Mouse (Mus musculus): Measurements from ENCODE around the gene Csnk1e. TPM values are rescaled to one million over a fixed set of nuclear protein-coding genes. Genes with fewer than 3 reads are reported as not detected.

Csnk1e gene
- polyA plus RNA-seq, 1 experiment = 25.9 TPM

DNA sequence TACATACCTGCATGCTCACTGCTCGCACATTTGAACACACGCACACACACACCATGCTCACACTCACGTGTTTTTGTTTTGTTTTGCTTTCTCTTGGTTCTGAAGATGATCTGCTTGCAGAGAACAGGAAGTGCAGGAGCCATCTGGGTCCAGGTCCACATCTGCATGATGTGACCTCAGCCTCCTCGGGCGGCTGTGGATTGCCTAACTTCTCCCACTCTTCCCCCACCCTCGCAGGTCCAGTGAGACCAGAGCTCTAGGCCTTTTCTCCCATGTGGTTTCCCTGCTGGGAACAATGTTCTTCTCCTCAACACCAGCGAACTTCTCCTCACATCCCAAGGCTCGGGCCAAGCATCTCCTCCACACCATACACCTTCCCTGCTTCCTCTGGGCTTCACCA is 41.6 kb downstream of the Csnk1e start:
- Histone ChIP-seq H3K4me1 (ENCODE audit: control insufficient read depth, insufficient read depth, insufficient read length, low read length) (peaks cover 12% of the 10 kb centered on the region; the same call in 1 of the 2 replicates), H3K27me3 (ENCODE audit: control insufficient read depth, insufficient read depth, low read length) (no peaks in the 10 kb centered on the region), H3K36me3 (ENCODE audit: control insufficient read depth, insufficient read depth, low read length) (peaks cover 3% of the 10 kb centered on the region; the same call in 1 of the 2 replicates), H3K4me3 (ENCODE audit: low read depth, low read length) (peak overlapping the region; percentile 45), H3K27ac (ENCODE audit: insufficient read depth, low read depth, low read length) (peak overlapping the region; percentile 61)
- 72% methylated on average over 8 of the region's 8 CpGs for WGBS
- TF ChIP-seq POLR2A (IDR thresholded peaks at IDR 0.05; ENCODE audit: low read depth, low read length) (no peak), CTCF (IDR thresholded peaks at IDR 0.05; ENCODE audit: extremely low read depth, insufficient read length, insufficient replicate concordance, low read depth, low read length) (no peak)

DNA sequence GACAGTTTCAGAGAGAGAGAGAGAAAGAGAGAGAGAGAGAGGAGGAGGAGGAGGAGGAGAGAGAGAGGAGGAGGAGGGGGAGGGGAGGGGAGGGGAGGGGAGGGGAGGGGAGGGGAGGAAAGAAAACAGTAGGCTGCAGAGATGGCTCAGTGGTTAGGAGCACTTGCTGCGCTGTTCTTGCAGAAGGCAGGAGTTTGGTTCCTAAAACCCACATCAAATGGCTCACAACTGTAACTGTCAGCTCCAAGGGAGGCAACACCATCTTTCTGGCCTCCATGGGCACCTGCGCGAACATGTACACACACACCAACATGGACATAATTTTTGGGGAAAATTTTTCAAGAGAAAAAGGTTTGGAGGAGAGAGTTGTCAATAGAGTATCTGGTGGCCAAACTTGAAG is 42.2 kb downstream of the Csnk1e start:
- Histone ChIP-seq H3K27me3 (ENCODE audit: control insufficient read depth, insufficient read depth, low read length) (no peaks in the 10 kb centered on the region), H3K4me1 (ENCODE audit: control insufficient read depth, insufficient read depth, insufficient read length, low read length) (peaks cover 12% of the 10 kb centered on the region; the same call in 1 of the 2 replicates), H3K4me3 (ENCODE audit: low read depth, low read length) (peak overlapping the region; percentile 45), H3K27ac (ENCODE audit: insufficient read depth, low read depth, low read length) (peak overlapping the region; percentile 45; the same call in 1 of the 2 replicates), H3K36me3 (ENCODE audit: control insufficient read depth, insufficient read depth, low read length) (0 out of 2 replicates have a peak, but pooled peaks cover 1% of the 10 kb centered on the region)
- TF ChIP-seq POLR2A (IDR thresholded peaks at IDR 0.05; ENCODE audit: low read depth, low read length) (no peak), CTCF (IDR thresholded peaks at IDR 0.05; ENCODE audit: extremely low read depth, insufficient read length, insufficient replicate concordance, low read depth, low read length) (no peak)
- WGBS = 93% methylated on average over 3 of the region's 3 CpGs

DNA sequence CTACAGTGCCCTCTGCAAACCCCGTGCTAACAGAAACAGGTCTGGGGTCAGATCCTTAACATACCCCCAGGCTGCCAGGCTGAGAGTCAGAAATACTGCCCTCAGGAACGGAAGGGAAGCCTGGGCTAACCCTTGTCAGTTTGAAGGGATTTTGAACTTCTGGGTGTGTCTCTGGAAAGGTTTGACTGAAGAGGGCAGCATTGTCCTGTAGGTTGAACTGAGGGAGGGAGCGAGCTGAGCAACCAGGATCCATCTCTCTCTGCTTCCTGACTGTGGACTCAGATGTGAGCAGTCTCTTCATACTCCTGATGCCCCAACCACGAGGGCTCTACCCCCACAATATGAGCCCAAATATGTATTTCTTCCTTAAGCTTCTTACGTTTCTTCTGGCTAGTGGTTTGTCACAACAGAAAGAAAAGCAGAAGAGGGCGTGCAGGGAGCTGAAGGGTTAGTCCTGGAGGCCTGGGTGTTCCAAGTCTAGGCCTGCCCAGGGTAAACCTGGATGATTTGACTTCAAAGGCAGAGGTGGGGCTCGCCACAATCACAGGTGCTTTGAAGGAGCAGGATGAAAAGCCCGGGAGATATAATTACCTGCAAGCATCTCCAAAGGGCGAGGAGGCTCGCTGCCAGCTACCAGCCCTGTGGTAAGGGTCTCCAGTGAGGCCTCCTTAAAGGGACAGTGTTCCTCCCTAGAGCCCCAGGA is 43.9 kb downstream of the Csnk1e start:
- Histone ChIP-seq H3K27ac (ENCODE audit: insufficient read depth, low read depth, low read length) (no peak overlapping the region), H3K36me3 (ENCODE audit: control insufficient read depth, insufficient read depth, low read length) (no peaks in the 10 kb centered on the region), H3K27me3 (ENCODE audit: control insufficient read depth, insufficient read depth, low read length) (no peaks in the 10 kb centered on the region), H3K4me3 (ENCODE audit: low read depth, low read length) (no peak overlapping the region), H3K4me1 (ENCODE audit: control insufficient read depth, insufficient read depth, insufficient read length, low read length) (peaks cover 9% of the 10 kb centered on the region; the same call in 1 of the 2 replicates)
- WGBS = 59% methylated on average over 10 of the region's 10 CpGs
- TF ChIP-seq CTCF (IDR thresholded peaks at IDR 0.05; ENCODE audit: extremely low read depth, insufficient read length, insufficient replicate concordance, low read depth, low read length) (peak; percentile 43; the same call in 1 of the 2 replicates), POLR2A (IDR thresholded peaks at IDR 0.05; ENCODE audit: low read depth, low read length) (no peak)

DNA sequence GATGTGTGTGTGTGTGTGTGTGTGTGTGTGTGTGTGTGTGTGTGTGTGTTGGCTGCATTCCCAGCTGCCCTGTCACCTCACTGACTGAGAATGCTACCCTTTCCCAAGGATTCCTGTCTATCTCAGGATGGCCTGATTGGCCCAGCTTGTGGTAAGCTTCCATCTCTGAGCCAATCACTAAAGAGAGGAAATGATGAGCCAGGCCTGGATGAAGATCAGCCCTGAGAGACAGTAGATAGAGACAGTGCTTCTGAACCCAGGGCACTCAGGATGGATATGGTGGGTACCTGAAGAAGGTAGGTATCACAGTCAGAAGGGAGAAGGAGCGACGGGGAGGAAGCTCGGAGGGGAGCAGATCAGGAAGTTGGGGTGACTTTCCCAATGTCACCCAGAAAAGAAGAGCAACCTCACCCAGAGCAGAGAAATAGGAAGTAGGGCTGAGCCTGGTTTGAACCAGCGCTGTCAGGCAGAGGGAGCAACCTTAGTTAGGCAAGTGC is 46.2 kb downstream of the Csnk1e start:
- no peak overlapping the region for H3K4me3 ChIP-seq (ENCODE audit: low read depth, low read length)
- H3K36me3 ChIP-seq (ENCODE audit: control insufficient read depth, insufficient read depth, low read length) = no peaks in the 10 kb centered on the region
- 85% methylated on average over 4 of the region's 4 CpGs for WGBS
- TF ChIP-seq CTCF (IDR thresholded peaks at IDR 0.05; ENCODE audit: extremely low read depth, insufficient read length, insufficient replicate concordance, low read depth, low read length) (no peak), POLR2A (IDR thresholded peaks at IDR 0.05; ENCODE audit: low read depth, low read length) (no peak)
- peak overlapping the region; percentile 28; the same call in 1 of the 2 replicates for H3K27ac ChIP-seq (ENCODE audit: insufficient read depth, low read depth, low read length)
- no peaks in the 10 kb centered on the region for H3K27me3 ChIP-seq (ENCODE audit: control insufficient read depth, insufficient read depth, low read length)
- H3K4me1 ChIP-seq (ENCODE audit: control insufficient read depth, insufficient read depth, insufficient read length, low read length) = 0 out of 2 replicates have a peak, but pooled peaks cover 3% of the 10 kb centered on the region

DNA sequence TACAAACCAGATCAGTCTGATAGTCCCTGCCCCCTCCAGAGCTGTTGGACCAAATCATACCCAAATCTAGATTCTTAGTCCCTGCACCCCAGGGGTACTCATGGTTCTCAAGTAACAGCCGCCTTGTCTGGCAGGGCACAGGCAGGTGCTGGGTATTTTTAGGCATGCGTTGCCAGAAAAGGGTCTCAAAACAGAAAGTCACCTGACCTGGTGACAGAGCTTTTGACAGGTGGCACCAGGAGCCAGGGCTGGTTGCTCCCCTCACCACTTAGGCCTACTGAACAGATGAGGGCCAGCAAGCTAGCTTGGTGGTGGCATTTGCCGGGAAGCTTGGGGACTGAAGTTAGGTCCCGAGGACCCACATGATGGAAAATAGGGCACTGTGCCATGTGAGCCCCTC is 48.8 kb downstream of the Csnk1e start:
- no peaks in the 10 kb centered on the region for H3K36me3 ChIP-seq (ENCODE audit: control insufficient read depth, insufficient read depth, low read length)
- WGBS = 89% methylated on average over 4 of the region's 4 CpGs
- H3K4me3 ChIP-seq (ENCODE audit: low read depth, low read length) = no peak overlapping the region
- peak overlapping the region; percentile 24; the same call in 1 of the 2 replicates for H3K27ac ChIP-seq (ENCODE audit: insufficient read depth, low read depth, low read length)
- TF ChIP-seq POLR2A (IDR thresholded peaks at IDR 0.05; ENCODE audit: low read depth, low read length) (no peak), CTCF (IDR thresholded peaks at IDR 0.05; ENCODE audit: extremely low read depth, insufficient read length, insufficient replicate concordance, low read depth, low read length) (no peak)
- peaks cover 6% of the 10 kb centered on the region for H3K4me1 ChIP-seq (ENCODE audit: control insufficient read depth, insufficient read depth, insufficient read length, low read length)
- no peaks in the 10 kb centered on the region for H3K27me3 ChIP-seq (ENCODE audit: control insufficient read depth, insufficient read depth, low read length)

DNA sequence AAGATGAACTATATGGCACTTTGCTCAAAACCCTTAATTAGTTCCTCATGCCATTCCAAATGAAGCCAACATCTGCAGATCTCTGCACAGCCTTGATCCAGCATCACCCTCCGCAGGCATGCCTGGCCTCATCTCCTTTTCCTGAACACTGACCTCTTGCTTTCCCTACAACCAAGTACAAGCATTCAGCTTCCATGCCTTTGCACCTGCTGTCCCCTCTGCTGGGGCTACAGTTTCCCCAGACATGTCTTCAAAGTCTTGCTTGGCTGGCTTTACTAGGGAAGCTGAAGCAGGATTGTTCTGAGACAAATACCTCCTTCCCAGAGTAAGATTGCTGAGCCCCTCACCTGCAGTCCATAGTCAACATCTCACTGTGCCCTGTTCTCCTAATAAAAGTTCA is 51.1 kb downstream of the Csnk1e start:
- Histone ChIP-seq H3K4me3 (ENCODE audit: low read depth, low read length) (no peak overlapping the region), H3K4me1 (ENCODE audit: control insufficient read depth, insufficient read depth, insufficient read length, low read length) (peaks cover 10% of the 10 kb centered on the region), H3K27me3 (ENCODE audit: control insufficient read depth, insufficient read depth, low read length) (no peaks in the 10 kb centered on the region), H3K27ac (ENCODE audit: insufficient read depth, low read depth, low read length) (no peak overlapping the region), H3K36me3 (ENCODE audit: control insufficient read depth, insufficient read depth, low read length) (no peaks in the 10 kb centered on the region)
- WGBS = 84% methylated on average over 1 of the region's 1 CpGs
- TF ChIP-seq CTCF (IDR thresholded peaks at IDR 0.05; ENCODE audit: extremely low read depth, insufficient read length, insufficient replicate concordance, low read depth, low read length) = no peak
- no peak for TF ChIP-seq POLR2A (IDR thresholded peaks at IDR 0.05; ENCODE audit: low read depth, low read length)

DNA sequence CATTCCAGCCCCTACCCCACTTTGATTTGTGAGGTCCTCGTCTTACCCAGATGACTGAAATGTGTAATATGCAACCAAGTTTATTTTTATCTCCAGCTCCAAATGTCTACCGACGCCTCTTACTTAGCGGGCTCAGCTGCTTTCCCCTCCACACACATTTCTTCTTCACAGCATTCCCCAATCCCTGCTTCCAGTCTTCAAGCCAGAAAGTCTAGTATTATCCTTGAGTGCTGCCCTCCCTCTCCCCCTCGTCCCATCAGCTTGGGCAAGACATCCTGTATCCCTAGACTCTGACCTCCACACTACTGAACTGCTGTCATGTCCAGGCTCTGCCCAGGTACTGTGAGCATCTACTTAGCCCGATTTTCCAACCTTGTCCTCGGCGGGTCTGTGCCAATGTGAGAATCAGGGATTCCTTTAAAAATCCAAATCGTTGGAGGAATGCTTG is 51.6 kb downstream of the Csnk1e start:
- H3K36me3 ChIP-seq (ENCODE audit: control insufficient read depth, insufficient read depth, low read length) = no peaks in the 10 kb centered on the region
- WGBS = 17% methylated on average over 9 of the region's 9 CpGs
- peaks cover 10% of the 10 kb centered on the region for H3K4me1 ChIP-seq (ENCODE audit: control insufficient read depth, insufficient read depth, insufficient read length, low read length)
- peak overlapping the region; percentile 70 for H3K27ac ChIP-seq (ENCODE audit: insufficient read depth, low read depth, low read length)
- H3K4me3 ChIP-seq (ENCODE audit: low read depth, low read length) = peak overlapping the region; percentile 73; the same call in 1 of the 2 replicates
- no peaks in the 10 kb centered on the region for H3K27me3 ChIP-seq (ENCODE audit: control insufficient read depth, insufficient read depth, low read length)
- no peak for TF ChIP-seq CTCF (IDR thresholded peaks at IDR 0.05; ENCODE audit: extremely low read depth, insufficient read length, insufficient replicate concordance, low read depth, low read length)
- no peak for TF ChIP-seq POLR2A (IDR thresholded peaks at IDR 0.05; ENCODE audit: low read depth, low read length)
